Mouse (Mus musculus) layer of hippocampus, postnatal 10 days (tissue): Measurements from ENCODE around the gene Srp54a. TPM values are rescaled to one million over a fixed set of nuclear protein-coding genes. Genes with fewer than 3 reads are reported as not detected.
A peak's percentile ranks its signal among the peaks of the same experiment; 100 is the strongest.
"Not testable (repeated sequence)": the region's sequence is repeated elsewhere in the genome, so short reads cannot be mapped to it uniquely, and the experiment has no call there.

ENCODE experiments used
- DNase-seq, 2 experiments: peaks; one replicate each; pipeline ENCODE4 v3.0.0; 2021; ENCODE audit warnings: low spot score in 2 of 2
- long read RNA-seq: library from polyadenylated mRNA; stranded (forward); transcript quantifications from one replicate; pipeline ENCODE4 v2.0.0, GENCODE M21; 2023
- total RNA-seq, 2 experiments: library from RNA; stranded (reverse); gene quantifications; 2 replicates each; pipeline ENCODE4 v1.2.3; 2021

The Srp54a gene
- total RNA-seq: 100 to 1,000 TPM; 102 to 116 TPM
- long read RNA-seq, full-length matches to known transcripts: 45 of 47 reads
- long read RNA-seq, partial matches to known transcripts: 1 of 47 reads
- long read RNA-seq, other reads (novel, unspliced or antisense): 1 of 47 reads

GRCm38 (mm10) chr12:55079726-55080600 is at the start of gene Srp54a, which contains the start of gene 2700097O09Rik:
Gene Srp54a, plus strand, starts transcription at chr12:55080262.
Gene 2700097O09Rik, minus strand, starts transcription at chr12:55080110.
- peak; percentile 91 to 95 for DNase-seq

- DNase-seq: no peak
Measured at GRCm38 (mm10) chr12:55041011-55041410, 39.1 kb upstream of the Srp54a start.

- DNase-seq: no peak
Measured at GRCm38 (mm10) chr12:55049731-55050353, 30.2 kb upstream of the Srp54a start.

GRCm38 (mm10) chr12:55051210-55052173 is 28.6 kb upstream of the Srp54a start:
- no peak for DNase-seq

GRCm38 (mm10) chr12:55053267-55053666 is 26.8 kb upstream of the Srp54a start:
- no peak for DNase-seq

GRCm38 (mm10) chr12:55054551-55055241 is 25.4 kb upstream of the Srp54a start:
- no peak for DNase-seq

- DNase-seq: no peak
Measured at GRCm38 (mm10) chr12:55056703-55057102, 23.4 kb upstream of the Srp54a start.

- no peak for DNase-seq
Measured at GRCm38 (mm10) chr12:55058865-55059615, 21.0 kb upstream of the Srp54a start.

GRCm38 (mm10) chr12:55059812-55060211 is 20.2 kb upstream of the Srp54a start:
- DNase-seq: no peak

- DNase-seq: no peak
Measured at GRCm38 (mm10) chr12:55060212-55060898, 19.7 kb upstream of the Srp54a start.

- DNase-seq: peak in 1 of 2 experiments; percentile 16
Measured at GRCm38 (mm10) chr12:55061006-55061405, 19.1 kb upstream of the Srp54a start.

- no peak for DNase-seq
Measured at GRCm38 (mm10) chr12:55062141-55062540, 17.9 kb upstream of the Srp54a start.

- DNase-seq: no peak
Measured at GRCm38 (mm10) chr12:55072495-55072894, 7.6 kb upstream of the Srp54a start.

- no peak for DNase-seq
Measured at GRCm38 (mm10) chr12:55073686-55074085, 6.4 kb upstream of the Srp54a start.

GRCm38 (mm10) chr12:55075296-55075695 is 4.8 kb upstream of the Srp54a start:
- DNase-seq: no peak

- not testable (repeated sequence) for DNase-seq
Measured at GRCm38 (mm10) chr12:55078706-55079105, 1.4 kb upstream of the Srp54a start.

- DNase-seq: not testable (repeated sequence)
Measured at GRCm38 (mm10) chr12:55080601-55080942, 510 bp downstream of the Srp54a start.

- not testable (repeated sequence) for DNase-seq
Measured at GRCm38 (mm10) chr12:55092127-55092526, 12.1 kb downstream of the Srp54a start.

- DNase-seq: not testable (repeated sequence)
Measured at GRCm38 (mm10) chr12:55112616-55113015, 32.6 kb downstream of the Srp54a start.
